Mouse (Mus musculus) bone marrow macrophage, adult 2 months (primary cell): ENCODE measurements around the gene L2hgdh.

Source experiments
- CTCF ChIP-seq: IDR thresholded peaks from 2 replicates; pipeline ENCODE4 v1.5.1; 2012; ENCODE audit warnings: low read depth, mild to moderate bottlenecking, low read length, moderate library complexity
- POLR2A ChIP-seq: IDR thresholded peaks from 2 replicates; pipeline ENCODE4 v1.6.1; 2012; ENCODE audit warnings: mild to moderate bottlenecking, low read depth, low read length, borderline replicate concordance

DNA sequence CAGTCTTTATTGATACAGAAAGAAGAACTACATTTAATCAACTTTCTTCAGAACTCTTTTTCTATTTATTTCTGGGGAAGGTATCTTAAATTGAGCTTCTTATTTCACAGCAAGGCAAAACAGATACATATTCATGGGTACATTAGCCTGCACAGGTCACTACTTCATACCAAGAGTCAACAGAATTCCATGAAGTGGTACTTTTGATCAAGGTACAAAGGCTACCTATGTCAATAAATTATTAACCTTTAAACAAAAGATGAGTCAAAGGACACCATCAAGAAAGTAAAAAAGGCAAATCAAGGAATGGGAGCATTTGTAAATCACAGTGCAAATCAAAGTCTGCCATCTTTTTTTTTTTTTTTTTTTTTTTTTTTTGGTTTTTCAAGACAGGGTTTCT lies 11.0 kb downstream of the L2hgdh start:
- no peak for TF ChIP-seq CTCF
- no peak for TF ChIP-seq POLR2A
